Mouse (Mus musculus) frontal cortex, adult 2 months (tissue): ENCODE data around the gene Mark4. TPM values are rescaled to one million over a fixed set of nuclear protein-coding genes. Genes with fewer than 3 reads are reported as not detected.

Experiments used
- DNase-seq, 2 experiments: peaks; one replicate each; pipeline ENCODE4 v3.0.0; 2022; ENCODE audit warnings: low spot score in 1 of 2; ENCODE audit errors: extremely low spot score in 1 of 2
- polyA plus RNA-seq: library from polyadenylated mRNA; depleted of rRNA; stranded (reverse); fragments of >200 nt; gene quantifications from 2 replicates; pipeline ENCODE4 v1.2.3, GENCODE M21; 2012

Mark4 gene
- polyA plus RNA-seq, 1 experiment = 49.9 TPM

DNA sequence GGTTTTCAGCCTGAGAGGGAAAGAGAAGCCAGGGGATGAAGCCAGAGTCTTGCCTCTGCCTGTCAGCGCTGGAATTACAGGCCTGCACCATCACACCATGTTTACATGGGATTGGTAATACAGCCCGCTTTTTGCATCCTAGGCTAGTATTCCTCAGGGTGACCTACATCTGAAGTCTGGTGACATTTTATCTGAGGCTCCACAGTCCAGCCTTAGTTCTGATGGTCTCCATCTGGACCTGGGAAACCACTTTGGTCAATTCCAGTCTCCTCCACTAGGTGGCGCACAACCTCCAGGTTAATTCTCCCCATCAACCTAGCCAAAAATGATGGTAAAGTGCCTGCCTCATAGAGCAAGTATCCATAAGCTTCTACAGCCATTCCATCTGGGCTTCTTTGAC is 15.3 kb downstream of the Mark4 start:
- DNase-seq = peak; percentile 49 to 94

GRCm38 (mm10) chr7:19441448-19442091 is 17.1 kb downstream of the Mark4 start:
- no peak for DNase-seq

- DNase-seq = no peak
These were observed 21.6 kb downstream of the Mark4 start for GRCm38 (mm10) chr7:19437048-19437447.

DNA sequence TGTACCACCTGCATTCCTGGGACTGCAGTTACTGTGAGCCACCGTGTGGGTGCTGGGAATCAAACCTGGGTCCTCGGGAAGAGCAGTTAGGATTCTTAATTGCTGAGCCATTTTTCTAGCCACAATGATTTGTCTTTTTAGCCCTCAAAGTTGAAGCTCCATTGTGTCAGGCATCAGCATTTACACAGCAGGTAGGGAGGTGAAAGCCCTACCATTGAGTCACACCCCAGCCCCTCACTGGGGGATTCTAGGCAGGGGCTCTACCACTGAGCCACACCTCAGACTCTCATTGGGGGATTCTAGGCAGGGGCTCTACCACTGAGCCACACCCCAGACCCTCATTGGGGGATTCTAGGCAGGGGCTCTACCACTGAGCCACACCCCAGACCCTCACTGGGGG is 22.3 kb downstream of the Mark4 start:
- no peak for DNase-seq

DNA sequence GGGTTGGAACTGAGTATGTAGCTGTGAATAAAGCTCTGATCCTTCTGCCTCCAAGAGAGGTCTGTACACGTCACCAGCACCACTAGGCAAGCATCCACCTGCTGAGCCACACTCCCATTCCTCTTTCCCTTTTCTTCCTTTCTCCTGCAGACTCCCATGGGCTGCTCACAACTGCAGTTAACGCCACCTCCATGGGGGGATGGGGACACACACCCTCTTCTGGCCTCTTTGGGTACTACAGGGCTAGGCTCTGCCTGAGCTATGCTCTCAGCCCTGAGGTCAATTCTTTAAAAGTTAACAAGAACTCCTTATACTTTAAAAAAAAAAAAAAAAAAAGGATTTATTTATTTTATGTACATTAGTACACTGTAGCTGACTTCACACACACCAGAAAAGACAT is 26.1 kb downstream of the Mark4 start:
- DNase-seq = no peak

DNA sequence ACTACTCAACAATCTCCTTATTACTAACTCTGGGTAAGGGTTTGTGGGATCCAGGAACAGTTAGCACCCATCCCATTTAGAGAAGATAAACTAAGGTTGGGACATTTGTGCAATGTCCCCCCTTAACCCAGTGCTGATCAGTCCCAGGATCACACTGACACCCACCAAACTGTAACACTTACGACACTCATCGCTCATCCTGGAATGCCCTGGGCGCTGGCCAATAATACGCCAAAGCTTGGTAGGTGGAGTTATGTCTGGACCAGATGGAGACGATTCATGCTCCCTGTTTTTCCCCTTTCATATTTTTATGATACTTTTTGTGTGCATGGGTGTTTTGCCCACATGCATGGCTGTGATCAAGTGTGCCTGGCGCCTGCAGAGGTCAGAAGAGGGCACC is 28.2 kb downstream of the Mark4 start:
- no peak for DNase-seq

GRCm38 (mm10) chr7:19429726-19430125 is 28.9 kb downstream of the Mark4 start:
- no peak for DNase-seq

DNA sequence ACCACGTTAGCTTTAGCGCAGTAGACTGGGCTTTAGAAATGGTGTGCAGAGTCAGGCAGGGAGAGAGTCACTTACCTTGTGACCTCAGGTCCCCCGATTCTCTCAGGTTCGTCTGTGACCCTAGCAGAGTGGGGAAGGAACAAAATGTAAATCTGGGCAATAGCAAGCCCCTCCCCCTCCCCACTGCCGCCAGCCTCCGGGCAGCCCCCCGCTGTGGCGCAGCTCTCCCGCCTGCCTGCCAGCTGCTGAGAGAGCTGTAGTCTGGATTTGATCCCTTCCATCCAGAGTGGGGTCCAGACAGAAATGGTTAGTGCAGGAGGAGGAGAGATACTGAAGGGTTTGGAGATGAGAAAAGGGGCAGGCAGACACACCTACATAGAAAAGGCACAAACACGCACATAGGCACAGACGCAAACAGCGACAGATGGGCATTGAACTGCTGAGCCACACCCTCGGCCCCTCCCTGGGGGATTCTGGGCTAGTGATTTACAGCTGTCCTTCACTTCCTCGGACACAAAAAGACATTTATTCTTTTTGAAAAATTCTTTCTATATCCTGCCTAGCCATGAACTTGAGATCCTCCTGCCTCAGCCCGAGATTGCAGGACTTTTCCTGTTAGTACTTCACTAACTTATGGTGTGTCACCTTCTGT is 30.5 kb downstream of the Mark4 start:
- no peak for DNase-seq

- no peak for DNase-seq
These were observed 31.7 kb downstream of the Mark4 start for GRCm38 (mm10) chr7:19426888-19427287.

DNA sequence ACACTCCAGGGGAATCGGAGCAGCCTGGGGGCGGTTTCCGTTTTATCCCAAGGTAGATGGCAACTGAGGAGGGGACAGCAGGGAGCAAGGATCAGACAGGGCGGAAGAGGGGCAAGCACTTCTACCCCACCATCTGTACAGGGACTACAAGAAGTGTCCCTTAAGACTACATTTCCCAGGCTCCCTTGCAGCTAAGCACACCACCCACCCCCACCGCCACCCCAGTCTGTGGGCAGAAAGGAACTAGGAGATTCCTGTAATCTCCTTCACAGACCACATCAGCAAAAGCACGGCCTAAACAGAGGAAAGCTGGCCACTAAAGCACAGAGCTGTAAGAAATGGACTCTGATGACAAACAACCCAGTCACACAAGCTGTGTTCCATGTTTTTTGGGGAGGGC is 32.3 kb downstream of the Mark4 start:
- DNase-seq = peak in 1 of 2 experiments; percentile 64

DNA sequence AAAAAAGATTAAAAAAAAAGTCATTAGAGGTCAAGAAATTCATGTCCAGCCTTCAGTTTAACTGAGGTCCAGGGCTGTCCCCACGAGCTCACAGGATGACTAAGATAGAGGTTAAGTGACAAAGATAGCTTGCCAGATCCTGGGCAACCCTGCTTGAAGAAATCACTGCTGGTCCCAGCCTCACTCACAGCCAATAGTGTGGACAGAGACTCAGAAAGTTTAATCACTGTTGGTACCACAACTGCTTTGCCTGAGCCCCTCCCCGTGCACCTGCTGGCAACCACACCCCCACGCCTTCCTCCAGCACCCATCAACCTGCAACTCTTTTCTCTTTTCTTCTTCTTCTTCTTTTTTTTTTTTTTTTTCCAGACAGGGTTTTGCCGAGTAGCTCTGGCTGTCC is 34.6 kb downstream of the Mark4 start:
- DNase-seq = no peak

DNA sequence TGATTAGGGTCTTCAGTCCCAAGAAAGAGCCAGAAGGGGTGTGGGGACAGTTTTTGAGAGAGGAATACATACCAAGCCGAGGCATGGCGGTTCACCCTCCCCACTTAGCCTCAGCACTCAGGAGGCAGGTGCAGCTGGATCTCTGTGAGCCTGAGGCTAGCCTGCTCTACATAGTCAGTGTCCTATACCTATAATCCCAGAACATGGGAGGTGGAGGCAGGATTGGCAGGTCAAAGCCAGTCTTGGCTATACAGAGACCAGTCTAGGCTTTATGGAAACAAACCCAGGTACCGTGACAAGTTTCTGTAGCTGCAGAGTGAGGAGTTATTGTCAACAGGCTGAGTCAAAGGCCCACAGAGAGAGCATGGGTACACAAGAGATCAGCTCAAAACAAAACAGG is 35.5 kb downstream of the Mark4 start:
- no peak for DNase-seq

GRCm38 (mm10) chr7:19420821-19421636 is 37.6 kb downstream of the Mark4 start:
- peak; percentile 81 to 90 for DNase-seq

DNA sequence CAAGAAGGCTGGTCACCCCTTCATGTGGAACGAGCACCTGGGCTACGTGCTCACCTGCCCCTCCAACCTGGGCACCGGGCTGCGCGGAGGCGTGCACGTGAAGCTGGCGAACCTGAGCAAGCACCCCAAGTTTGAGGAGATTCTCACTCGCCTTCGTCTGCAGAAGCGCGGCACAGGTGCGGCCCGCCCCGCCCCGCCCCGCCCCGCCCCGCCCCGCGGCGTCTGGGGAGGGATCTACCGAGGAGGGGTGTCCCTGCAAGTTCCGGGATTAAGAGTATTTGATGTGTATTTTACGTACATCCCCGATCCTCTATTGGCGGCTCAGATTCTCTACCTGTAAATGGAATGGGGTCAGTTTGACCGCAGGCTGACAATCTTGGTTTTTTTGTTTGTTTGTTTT is 38.5 kb downstream of the Mark4 start:
- DNase-seq = no peak

- no peak for DNase-seq
These were observed 42.0 kb downstream of the Mark4 start for GRCm38 (mm10) chr7:19416590-19416989.

DNA sequence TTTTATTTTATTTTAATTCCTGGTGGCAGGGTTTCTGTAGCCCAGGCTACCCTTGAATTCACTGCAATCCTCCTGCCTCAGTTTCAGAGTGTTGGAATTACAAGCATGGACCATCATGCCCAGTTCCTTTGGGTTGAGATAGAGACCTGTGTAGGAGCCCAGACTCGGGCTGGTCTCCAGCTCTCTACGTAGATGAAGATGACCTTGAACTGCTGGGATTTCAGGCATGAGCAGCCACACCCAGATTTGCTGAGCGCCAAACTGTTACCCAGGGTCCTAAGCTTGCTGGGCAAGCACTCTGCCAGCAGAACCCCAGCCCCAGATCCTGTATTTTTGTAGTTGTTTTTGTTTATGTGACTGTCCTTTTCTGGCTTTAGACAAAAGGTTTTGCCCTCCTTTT is 45.1 kb downstream of the Mark4 start:
- no peak for DNase-seq

DNA sequence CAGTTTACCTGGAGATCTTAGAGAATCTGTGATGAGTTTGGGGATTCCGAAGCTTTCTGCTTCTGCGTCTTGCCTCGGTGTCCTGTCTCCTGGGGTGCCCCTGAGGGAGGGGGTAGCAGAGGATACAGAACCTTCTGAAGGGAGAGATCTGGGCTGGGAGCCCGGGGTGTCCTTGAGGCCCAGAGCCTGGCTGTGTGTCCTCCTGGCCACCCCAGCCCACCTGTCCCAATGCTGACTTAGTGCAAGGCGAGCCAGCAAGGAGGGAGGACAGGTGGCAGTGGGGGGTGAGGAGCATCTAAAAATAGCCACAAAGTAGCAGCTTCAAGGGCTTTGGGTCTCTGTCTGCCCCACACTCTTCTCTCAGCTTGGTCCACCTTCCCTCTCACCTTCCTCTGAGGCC is 46.8 kb downstream of the Mark4 start:
- DNase-seq = no peak

DNA sequence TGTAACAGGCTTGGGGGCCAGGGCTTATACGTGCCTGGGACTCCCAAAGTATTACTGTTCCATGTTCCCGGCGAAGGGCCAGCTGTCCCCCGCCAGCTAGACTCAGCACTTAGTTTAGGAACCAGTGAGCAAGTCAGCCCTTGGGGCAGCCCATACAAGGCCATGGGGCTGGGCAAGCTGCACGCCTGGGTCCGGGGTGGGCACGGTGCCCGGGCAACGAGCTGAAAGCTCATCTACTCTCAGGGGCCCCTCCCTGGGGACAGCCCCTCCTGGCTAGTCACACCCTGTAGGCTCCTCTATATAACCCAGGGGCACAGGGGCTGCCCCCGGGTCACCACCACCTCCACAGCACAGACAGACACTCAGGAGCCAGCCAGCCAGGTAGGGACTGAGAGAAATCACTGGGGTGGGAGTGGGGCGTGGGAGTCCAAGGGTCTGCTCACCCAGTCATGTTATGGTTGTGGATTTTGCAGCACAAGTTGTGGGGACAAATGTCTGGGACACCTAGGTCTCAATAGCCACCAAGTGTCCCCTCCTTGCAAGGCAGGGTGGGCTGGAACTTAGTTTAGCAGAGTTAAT is 47.8 kb downstream of the Mark4 start:
- no peak for DNase-seq

GRCm38 (mm10) chr7:19409753-19410152 is 48.9 kb downstream of the Mark4 start:
- DNase-seq = no peak

DNA sequence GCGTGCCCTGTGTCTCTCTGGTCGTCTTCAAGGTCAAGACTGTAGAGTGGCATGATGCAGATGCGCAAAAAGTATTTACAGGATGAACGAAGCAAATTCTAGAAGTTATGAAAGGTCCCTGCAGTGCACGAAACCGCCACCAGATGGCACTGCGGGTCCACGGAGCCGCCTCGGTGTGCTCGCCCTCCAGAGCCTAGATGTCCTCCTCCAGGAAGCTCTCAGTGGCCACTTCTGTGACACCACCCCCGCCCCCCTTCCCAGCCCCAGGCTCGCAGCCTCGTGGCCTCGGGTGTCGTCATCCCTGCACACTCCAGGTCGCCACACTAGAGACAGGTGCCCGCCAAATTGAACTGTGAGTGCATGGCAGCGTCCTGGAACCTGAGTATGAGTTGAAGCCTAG is 53.2 kb downstream of the Mark4 start:
- peak in 1 of 2 experiments; percentile 91 for DNase-seq

DNA sequence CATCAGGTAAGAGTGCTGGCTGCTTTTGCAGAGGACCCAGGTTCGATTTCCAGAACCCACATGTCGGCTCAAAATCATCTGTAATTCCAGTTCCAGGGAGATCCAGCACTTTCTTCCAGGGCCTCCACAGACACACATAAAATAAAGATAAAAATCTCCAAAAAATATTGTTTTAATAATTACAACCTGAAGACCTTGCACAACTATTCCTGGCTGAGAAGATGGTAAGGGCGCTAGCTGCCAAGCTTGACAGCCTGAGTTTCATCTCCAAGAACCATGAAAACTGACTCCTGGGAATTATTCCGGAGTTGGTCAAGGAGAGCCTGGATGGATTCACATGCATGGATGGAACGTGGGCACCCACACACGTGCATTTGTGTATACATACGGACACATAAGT is 54.1 kb downstream of the Mark4 start, which contains the start of gene Ckm:
Gene Ckm, plus strand, starts transcription at position 301 of the 400 bp plus-strand sequence.
- DNase-seq = no peak
